ENCODE assay signal across 33 mouse cellular contexts in the genomic region with DNA sequence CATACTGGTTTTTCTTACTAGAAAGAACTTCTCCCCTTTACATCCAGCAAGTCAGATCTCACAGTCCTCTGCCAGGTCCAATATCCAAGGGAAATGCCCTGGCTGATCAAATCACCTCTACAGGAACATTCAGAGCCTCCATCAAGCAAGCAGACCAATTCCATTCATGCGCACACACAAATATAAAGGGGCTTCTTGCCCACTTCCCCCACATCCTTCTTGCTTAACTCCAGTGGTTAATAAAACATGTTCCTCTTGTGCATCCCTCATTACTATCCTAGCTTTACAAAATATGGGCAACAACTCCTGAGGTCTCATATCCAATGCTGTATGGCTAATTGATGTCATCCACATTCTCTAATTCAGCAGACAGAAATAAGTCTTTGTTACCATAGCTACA.
"Had no signal": no experiment of that assay in that cellular context is flagged by ENCODE, and none has a peak within 500 bp of the region (broad histone marks: within the 10 kb centered on the region; RNA-seq: fewer than 3 reads in every experiment).

No protein-coding gene starts in this region.

- H3K9me3 ChIP-seq: heart, embryonic 12.5 days; heart, embryonic 13.5 days; heart, embryonic 15.5 days; hindbrain, embryonic 10.5 days; hindbrain, embryonic 12.5 days; hindbrain, embryonic 13.5 days; hindbrain, embryonic 15.5 days; intestine, embryonic 15.5 days; kidney, embryonic 15.5 days had no signal

- H3K4me3 ChIP-seq: heart, embryonic 12.5 days; heart, embryonic 13.5 days; heart, embryonic 15.5 days; hindbrain, embryonic 10.5 days; hindbrain, embryonic 12.5 days; hindbrain, embryonic 13.5 days; hindbrain, embryonic 15.5 days; intestine, embryonic 15.5 days; kidney, embryonic 15.5 days; layer of hippocampus, adult 2 months; left cerebral cortex, adult 2 months had no signal

- H3K4me1 ChIP-seq: heart, embryonic 12.5 days; heart, embryonic 13.5 days; heart, embryonic 15.5 days; hindbrain, embryonic 10.5 days; hindbrain, embryonic 12.5 days; hindbrain, embryonic 13.5 days; hindbrain, embryonic 15.5 days; intestine, embryonic 15.5 days; kidney, embryonic 15.5 days had no signal

- DNase-seq: heart, postnatal 10 days; heart, postnatal 14 days; heart, postnatal 36 days; heart, postnatal 4 days; kidney, adult 11 months; kidney, adult 18-20 months; kidney, adult 2 months; kidney, adult 8-10 months; kidney, adult 9 months; kidney, postnatal 14 days; kidney, postnatal 25 days; kidney, postnatal 36 days; kidney, postnatal 4 days; layer of hippocampus, adult 9-11 months; layer of hippocampus, postnatal 36 days had no signal

- H3K36me3 ChIP-seq: heart, embryonic 12.5 days; heart, embryonic 13.5 days; heart, embryonic 15.5 days; hindbrain, embryonic 10.5 days; hindbrain, embryonic 12.5 days; hindbrain, embryonic 13.5 days; hindbrain, embryonic 15.5 days; intestine, embryonic 15.5 days; kidney, embryonic 15.5 days had no signal

- H3K27ac ChIP-seq: heart, embryonic 13.5 days; heart, embryonic 15.5 days; hindbrain, embryonic 10.5 days; hindbrain, embryonic 12.5 days; hindbrain, embryonic 13.5 days; hindbrain, embryonic 14.5 days; hindbrain, embryonic 15.5 days; hindbrain, postnatal 0 days; intestine, embryonic 15.5 days; kidney, embryonic 15.5 days; kidney, postnatal 0 days; layer of hippocampus, adult 2 months; left cerebral cortex, adult 2 months had no signal

- H3K27me3 ChIP-seq: heart, embryonic 13.5 days; heart, embryonic 15.5 days; hindbrain, embryonic 12.5 days; hindbrain, embryonic 13.5 days; hindbrain, embryonic 15.5 days; intestine, embryonic 15.5 days had no signal

- ATAC-seq: hindbrain, embryonic 16.5 days; hindbrain, postnatal 0 days; inflammation-experienced regulatory T-cells, adult 6 months; intestine, embryonic 15.5 days; intestine, embryonic 16.5 days; intestine, postnatal 0 days had no signal
